In the genomic region with DNA sequence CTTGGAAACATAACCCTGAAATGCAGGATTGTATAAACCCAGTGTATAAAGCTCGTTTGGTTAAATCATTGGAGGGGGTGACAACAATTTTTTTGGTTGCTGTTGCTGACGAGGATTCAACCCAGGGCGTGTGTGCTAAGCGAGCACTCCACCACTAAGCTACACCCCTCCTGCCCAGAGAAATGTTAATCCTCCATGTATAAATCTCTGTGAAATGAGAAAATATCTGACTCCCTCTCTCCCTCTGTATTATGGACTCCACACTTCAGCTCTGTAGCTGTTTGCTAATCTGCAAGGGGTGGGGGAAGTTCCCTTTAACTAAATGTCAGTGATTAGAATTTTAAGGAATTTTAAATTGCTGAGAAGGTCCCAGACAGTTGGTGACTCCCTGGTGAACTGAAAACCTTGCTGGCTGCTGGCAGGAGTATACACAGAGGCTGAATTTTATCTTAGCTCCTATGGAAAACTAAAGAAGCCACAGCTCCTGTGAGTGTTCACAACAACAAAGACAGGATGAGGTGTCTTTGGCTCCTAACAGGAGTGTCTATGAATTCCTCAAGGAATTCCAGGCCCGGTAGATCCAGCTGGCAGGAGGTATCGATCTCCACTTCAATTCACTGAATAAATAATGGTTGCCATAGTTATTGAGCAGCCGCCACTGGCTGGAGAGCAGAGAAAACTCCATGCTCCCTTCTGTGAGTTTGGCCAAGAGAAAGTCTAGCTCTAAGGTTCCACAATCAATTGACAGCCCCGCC, we compare ENCODE assay signal across 20 mouse cellular contexts. TPM values are rescaled to one million over a fixed set of nuclear protein-coding genes. Genes with fewer than 3 reads are reported as not detected.
DNase-seq lines count a peak whose midpoint lies in the region; ATAC-seq and TF ChIP-seq lines count a peak whose summit lies in the region.
"Had no signal": no experiment of that assay in that cellular context is flagged by ENCODE, and none has a peak within 500 bp of the region (broad histone marks: within the 10 kb centered on the region; RNA-seq: fewer than 3 reads in every experiment).

No protein-coding gene starts in this region.

- H3K9ac ChIP-seq in forebrain, embryonic 12.5 days = no peak overlapping the region
- no peak overlapping the region for H3K9ac ChIP-seq in hindbrain, postnatal 0 days (replicated peaks; ENCODE audit: low read length)

- DNase-seq in heart, adult 11 months = peak; percentile 37
- DNase-seq in heart, adult 8-10 months (ENCODE audit: low spot score) = no peak
- DNase-seq in R1 (ENCODE audit: low read depth, low spot score) = peak; percentile 41
- peak; percentile 6 for DNase-seq in hindbrain, postnatal 0 days (ENCODE audit: low spot score)
- no peak for DNase-seq in adipocyte (ENCODE audit: low spot score)
- DNase-seq in cerebellum, adult 11-12 months = no peak
- DNase-seq in testis, postnatal 14 days (ENCODE audit: low spot score) = no peak
- DNase-seq: cerebellum, adult 9-11 months; gastrocnemius, postnatal 14 days; heart, adult 2 months; kidney, adult 2 months; kidney, postnatal 10 days; left cerebral cortex, postnatal 4 days; liver; thymus, postnatal 25 days had no signal

- H3K4me2 ChIP-seq in forebrain, embryonic 12.5 days = no peak overlapping the region
- H3K4me2 ChIP-seq in hindbrain, postnatal 0 days (ENCODE audit: low read depth, low read length) = no peak overlapping the region

- ATAC-seq in forebrain, embryonic 12.5 days (ENCODE audit: low FRiP score) = 0 out of 2 replicates have a peak, but pooled peaks have one; percentile 11
- ATAC-seq in hindbrain, postnatal 0 days = no peak
- ATAC-seq: lung, postnatal 0 days had no signal

- H3K27ac ChIP-seq in forebrain, embryonic 12.5 days = no peak overlapping the region
- H3K27ac ChIP-seq in hindbrain, postnatal 0 days = no peak overlapping the region
- H3K27ac ChIP-seq: heart, adult 2 months had no signal

- no peaks in the 10 kb centered on the region for H3K9me3 ChIP-seq in forebrain, embryonic 12.5 days
- no peaks in the 10 kb centered on the region for H3K9me3 ChIP-seq in hindbrain, postnatal 0 days (ENCODE audit: low read length)

- 0 out of 2 replicates have a peak, but pooled peaks cover 2% of the 10 kb centered on the region for H3K27me3 ChIP-seq in forebrain, embryonic 12.5 days
- no peaks in the 10 kb centered on the region for H3K27me3 ChIP-seq in hindbrain, postnatal 0 days (ENCODE audit: insufficient read depth, low read length)
- H3K27me3 ChIP-seq: CH12.LX had no signal

- no peak for TF ChIP-seq CTCF in hindbrain, postnatal 0 days (IDR thresholded peaks at IDR 0.05; ENCODE audit: low read depth)

- no peak overlapping the region for H3K4me3 ChIP-seq in forebrain, embryonic 12.5 days (replicated peaks)
- H3K4me3 ChIP-seq in hindbrain, postnatal 0 days (ENCODE audit: low read length) = no peak overlapping the region
- H3K4me3 ChIP-seq: heart, adult 2 months had no signal

- peaks cover 23% of the 10 kb centered on the region for H3K4me1 ChIP-seq in forebrain, embryonic 12.5 days
- H3K4me1 ChIP-seq in hindbrain, postnatal 0 days (ENCODE audit: insufficient read depth, low read length) = peaks cover 6% of the 10 kb centered on the region; the same call in 1 of the 2 replicates

- WGBS in forebrain, embryonic 12.5 days = 39% methylated on average over 8 of the region's 8 CpGs
- WGBS in hindbrain, postnatal 0 days = 44% methylated on average over 8 of the region's 8 CpGs

- no peaks in the 10 kb centered on the region for H3K36me3 ChIP-seq in forebrain, embryonic 12.5 days (replicated peaks)
- H3K36me3 ChIP-seq in hindbrain, postnatal 0 days (ENCODE audit: insufficient read depth, low read length) = no peaks in the 10 kb centered on the region

RNA-seq across cellular contexts. Expression of gene Nr4a3, which starts 34.5 kb away (rescaled TPM):
- 1 to 10 TPM; 1.5 to 4.7 (median 2.9) TPM for total RNA-seq in heart, adult 8-10 months (2022)
- polyA plus RNA-seq in forebrain, embryonic 12.5 days (2016; fragmentation: Nextera tagmentation; extraction: Ambion mirVana) = 0.36 and 0.45 TPM in 2 replicates
- 2.1 and 2.9 TPM in 2 replicates for total RNA-seq in hindbrain, postnatal 0 days (2014; rRNA removed)
- 1.2 and 1.8 TPM in 2 replicates for polyA plus RNA-seq in hindbrain, postnatal 0 days (2015; fragmentation: Nextera tagmentation; extraction: Ambion mirVana)
- total RNA-seq: MEL had no signal
- polyA plus RNA-seq: liver, embryonic 16.5 days had no signal

RNA-seq across cellular contexts. Expression of gene Stx17, which starts 45.3 kb away (rescaled TPM):
- total RNA-seq in heart, adult 8-10 months (2022) = 10 to 100 TPM; 21.9 to 32.9 (median 29.3) TPM
- 26.2 and 27.8 TPM in 2 replicates for polyA plus RNA-seq in forebrain, embryonic 12.5 days (2016; fragmentation: Nextera tagmentation; extraction: Ambion mirVana)
- total RNA-seq in hindbrain, postnatal 0 days (2014; rRNA removed) = 15.6 and 23.0 TPM in 2 replicates
- 25.4 and 27.7 TPM in 2 replicates for polyA plus RNA-seq in hindbrain, postnatal 0 days (2015; fragmentation: Nextera tagmentation; extraction: Ambion mirVana)

Comparison
In these comparisons a context has a peak if more than half of its experiments do, and no peak if none do; other contexts are left out.
1. DNase-seq: peak in heart, adult 11 months (single experiment), R1 (single experiment) and hindbrain, postnatal 0 days (single experiment); none in heart, adult 8-10 months (single experiment), adipocyte (single experiment), cerebellum, adult 11-12 months (single experiment) and testis, postnatal 14 days (single experiment).